In genomic region chr11:84033671-84034070, GRCm38 (mm10) we compare ENCODE assay signal across 17 mouse cellular contexts.
"Had no signal": no experiment of that assay in that cellular context is flagged by ENCODE, and none has a peak within 500 bp of the region (broad histone marks: within the 10 kb centered on the region; RNA-seq: fewer than 3 reads in every experiment).

No protein-coding gene starts in this region.

- ATAC-seq: midbrain, embryonic 13.5 days had no signal

- H3K4me1 ChIP-seq: limb, embryonic 15.5 days; liver, embryonic 13.5 days; midbrain, embryonic 13.5 days; neural tube, embryonic 12.5 days; neural tube, embryonic 15.5 days had no signal

- H3K9me3 ChIP-seq: limb, embryonic 12.5 days; limb, embryonic 15.5 days; liver, embryonic 13.5 days; megakaryocyte, embryonic 14.5 days; midbrain, embryonic 10.5 days; midbrain, embryonic 13.5 days; neural tube, embryonic 12.5 days; neural tube, embryonic 15.5 days had no signal

- H3K27ac ChIP-seq: limb, embryonic 12.5 days; limb, embryonic 15.5 days; liver, embryonic 13.5 days; midbrain, embryonic 10.5 days; midbrain, embryonic 13.5 days; neural tube, embryonic 12.5 days; neural tube, embryonic 15.5 days had no signal

- H3K27me3 ChIP-seq: limb, embryonic 12.5 days; limb, embryonic 15.5 days; liver, embryonic 13.5 days; megakaryocyte, embryonic 14.5 days; neural tube, embryonic 12.5 days; neural tube, embryonic 15.5 days had no signal

- H3K4me3 ChIP-seq: limb, embryonic 12.5 days; limb, embryonic 15.5 days; liver, embryonic 13.5 days; megakaryocyte, embryonic 14.5 days; midbrain, embryonic 10.5 days; midbrain, embryonic 13.5 days; neural tube, embryonic 12.5 days; neural tube, embryonic 15.5 days had no signal

- H3K9ac ChIP-seq: limb, embryonic 12.5 days; limb, embryonic 15.5 days; liver, embryonic 13.5 days; midbrain, embryonic 13.5 days; neural tube, embryonic 12.5 days; neural tube, embryonic 15.5 days had no signal

- H3K4me2 ChIP-seq: limb, embryonic 12.5 days; limb, embryonic 15.5 days; liver, embryonic 13.5 days; midbrain, embryonic 13.5 days; neural tube, embryonic 12.5 days; neural tube, embryonic 15.5 days had no signal

- DNase-seq: kidney, adult 18-20 months; kidney, adult 9 months; kidney, postnatal 14 days; kidney, postnatal 4 days; left cerebral cortex, postnatal 4 days; liver, embryonic 13.5 days; lung, adult 2 months; right cerebral cortex, postnatal 25 days; thymus, adult 18-20 months; thymus, postnatal 36 days had no signal
